Mouse (Mus musculus): ENCODE data around the gene D430019H16Rik.

The D430019H16Rik gene

GRCm38 (mm10) chr12:105453670-105454257 is at the start of gene D430019H16Rik:
TSS of gene D430019H16Rik (plus strand) at chr12:105453856.
- peak; percentile 19 for DNase-seq (ENCODE audit: low read depth)

- DNase-seq (ENCODE audit: low read depth): no peak
Measured at GRCm38 (mm10) chr12:105406008-105406407, 47.6 kb upstream of the D430019H16Rik start.

GRCm38 (mm10) chr12:105413909-105414308 is 39.7 kb upstream of the D430019H16Rik start:
- DNase-seq (ENCODE audit: low read depth): no peak

GRCm38 (mm10) chr12:105420476-105420875 is 33.2 kb upstream of the D430019H16Rik start:
- DNase-seq (ENCODE audit: low read depth): no peak

- DNase-seq (ENCODE audit: low read depth): no peak
Measured at GRCm38 (mm10) chr12:105426541-105426940, 27.1 kb upstream of the D430019H16Rik start.

GRCm38 (mm10) chr12:105427039-105427757 is 26.5 kb upstream of the D430019H16Rik start:
- peak; percentile 21 for DNase-seq (ENCODE audit: low read depth)

GRCm38 (mm10) chr12:105431872-105432271 is 21.8 kb upstream of the D430019H16Rik start:
- DNase-seq (ENCODE audit: low read depth): no peak

- no peak for DNase-seq (ENCODE audit: low read depth)
Measured at GRCm38 (mm10) chr12:105432807-105433206, 20.8 kb upstream of the D430019H16Rik start.

- DNase-seq (ENCODE audit: low read depth): no peak
Measured at GRCm38 (mm10) chr12:105438259-105438658, 15.4 kb upstream of the D430019H16Rik start.

- DNase-seq (ENCODE audit: low read depth): no peak
Measured at GRCm38 (mm10) chr12:105439976-105440375, 13.7 kb upstream of the D430019H16Rik start.

GRCm38 (mm10) chr12:105443569-105443968 is 10.1 kb upstream of the D430019H16Rik start:
- no peak for DNase-seq (ENCODE audit: low read depth)

GRCm38 (mm10) chr12:105445767-105446166 is 7.9 kb upstream of the D430019H16Rik start:
- peak; percentile 12 for DNase-seq (ENCODE audit: low read depth)

GRCm38 (mm10) chr12:105449239-105449638 is 4.4 kb upstream of the D430019H16Rik start:
- DNase-seq (ENCODE audit: low read depth): no peak

GRCm38 (mm10) chr12:105454258-105455062 is 804 bp downstream of the D430019H16Rik start:
- DNase-seq (ENCODE audit: low read depth): peak; percentile 56

GRCm38 (mm10) chr12:105455063-105455559 is 1.5 kb downstream of the D430019H16Rik start:
- peak; percentile 67 for DNase-seq (ENCODE audit: low read depth)

GRCm38 (mm10) chr12:105458791-105459190 is 5.1 kb downstream of the D430019H16Rik start:
- no peak for DNase-seq (ENCODE audit: low read depth)

- DNase-seq (ENCODE audit: low read depth): no peak
Measured at GRCm38 (mm10) chr12:105461066-105461465, 7.4 kb downstream of the D430019H16Rik start.

GRCm38 (mm10) chr12:105469026-105469425 is 15.4 kb downstream of the D430019H16Rik start:
- no peak for DNase-seq (ENCODE audit: low read depth)

- DNase-seq (ENCODE audit: low read depth): peak; percentile 33
Measured at GRCm38 (mm10) chr12:105475230-105475911, 21.7 kb downstream of the D430019H16Rik start.

- peak; percentile 62 for DNase-seq (ENCODE audit: low read depth)
Measured at GRCm38 (mm10) chr12:105476453-105476852, 22.8 kb downstream of the D430019H16Rik start.

- no peak for DNase-seq (ENCODE audit: low read depth)
Measured at GRCm38 (mm10) chr12:105476993-105477392, 23.3 kb downstream of the D430019H16Rik start.

- DNase-seq (ENCODE audit: low read depth): peak; percentile 48
Measured at GRCm38 (mm10) chr12:105483503-105483902, 29.8 kb downstream of the D430019H16Rik start.
